Mouse (Mus musculus) heart, embryonic 11.5 days (tissue): ENCODE measurements at regions not wholly inside any gene's neighbourhood (a gene's known extent, or its start where the extent isn't known, plus 50 kb on each side); places are given as distances from the start of the nearest gene placed in this dataset.

Experiments
- ATAC-seq: fragments of 200-750 bp; cut with Nextera tagmentation; replicated peaks from 2 replicates; pipeline ENCODE4 v1.8.0; 2017; ENCODE audit warnings: moderate library complexity; ENCODE audit not compliant: insufficient number of reproducible peaks, low FRiP score, low TSS enrichment
- H3K27ac ChIP-seq: fragments of 300-500 bp; sonication (generic); 2 replicates; pipeline ENCODE4 v1.5.1; 2014; ENCODE audit warnings: mild to moderate bottlenecking, low read depth, low read length
- H3K27me3 ChIP-seq: fragments of 300-500 bp; sonication (generic); 2 replicates; pipeline ENCODE4 v1.6.1; 2014; ENCODE audit warnings: mild to moderate bottlenecking, low read length, mixed read lengths; ENCODE audit not compliant: control insufficient read depth, insufficient read depth
- H3K36me3 ChIP-seq: fragments of 300-500 bp; sonication (generic); 2 replicates; pipeline ENCODE4 v1.6.1; 2014; ENCODE audit warnings: mild to moderate bottlenecking, low read length, moderate library complexity, mixed read lengths; ENCODE audit not compliant: control insufficient read depth, insufficient read depth
- H3K4me1 ChIP-seq: fragments of 300-500 bp; sonication (generic); 2 replicates; pipeline ENCODE4 v1.6.1; 2014; ENCODE audit warnings: low read length; ENCODE audit not compliant: control insufficient read depth, insufficient read depth
- H3K4me2 ChIP-seq: fragments of 300-500 bp; sonication (generic); 2 replicates; pipeline ENCODE4 v1.6.1; 2014; ENCODE audit warnings: mild to moderate bottlenecking, moderate library complexity
- H3K4me3 ChIP-seq: fragments of 300-500 bp; sonication (generic); 2 replicates; pipeline ENCODE4 v1.5.1; 2014; ENCODE audit warnings: low read depth, low read length
- H3K9ac ChIP-seq: fragments of 300-500 bp; sonication (generic); 2 replicates; pipeline ENCODE4 v1.6.1; 2014; ENCODE audit warnings: mild to moderate bottlenecking, low read depth, low read length, moderate library complexity
- H3K9me3 ChIP-seq: fragments of 300-500 bp; sonication (generic); replicated peaks from 2 replicates; pipeline ENCODE4 v1.6.1; 2016; ENCODE audit warnings: low read length; ENCODE audit not compliant: control insufficient read depth
- WGBS: fragments of 180-500 bp; shearing (Covaris S2); extraction: QIAGEN DNeasy Blood & Tissue Kit; methylation state at CpG from one replicate; pipeline ENCODE4 v1.1.7; 2014; ENCODE audit not compliant: insufficient replicate concordance; 5-methylcytosine and 5-hydroxymethylcytosine counted together

- no peaks in the 10 kb centered on the region for H3K9me3 ChIP-seq
- no peaks in the 10 kb centered on the region for H3K27me3 ChIP-seq
- H3K4me2 ChIP-seq, result no peak overlapping the region
- H3K36me3 ChIP-seq, result no peaks in the 10 kb centered on the region
- no peak for ATAC-seq
- no peak overlapping the region for H3K27ac ChIP-seq
- H3K4me1 ChIP-seq, result peaks cover 21% of the 10 kb centered on the region
- H3K9ac ChIP-seq, result no peak overlapping the region
- WGBS, result 32% methylated on average over 6 of the region's 6 CpGs
- no peak overlapping the region for H3K4me3 ChIP-seq
Measured at GRCm38 (mm10) chr7:111136066-111136639, 53.3 kb upstream of the Eif4g2 start.

GRCm38 (mm10) chr7:111134496-111134895, 51.7 kb upstream of the Eif4g2 start:
- Histone ChIP-seq H3K4me2 (no peak overlapping the region), H3K9ac (no peak overlapping the region), H3K4me1 (peaks cover 17% of the 10 kb centered on the region), H3K27me3 (no peaks in the 10 kb centered on the region), H3K9me3 (no peaks in the 10 kb centered on the region), H3K27ac (no peak overlapping the region), H3K4me3 (no peak overlapping the region), H3K36me3 (no peaks in the 10 kb centered on the region)
- ATAC-seq, result no peak
- 61% methylated on average over 2 of the region's 2 CpGs for WGBS
